Mouse (Mus musculus): ENCODE results near the gene Skp1a. TPM values are rescaled to one million over a fixed set of nuclear protein-coding genes. Genes with fewer than 3 reads are reported as not detected.
"Not testable (repeated sequence)": the region's sequence is repeated elsewhere in the genome, so short reads cannot be mapped to it uniquely, and the experiment has no call there.

Skp1a gene
- 100 to 1,000 TPM; 239 to 266 TPM for total RNA-seq (2021)

GRCm38 (mm10) chr11:52231606-52232541, at the start of gene Skp1a:
Gene Skp1a, plus strand, starts transcription at chr11:52231995.
- peak; percentile 95 to 96 for DNase-seq
- intact Hi-C loops (cut with DNase I): no loop called here

GRCm38 (mm10) chr11:52196496-52197023, 35.2 kb upstream of the Skp1a start:
- DNase-seq; intact Hi-C loops (cut with DNase I): not testable (repeated sequence)

GRCm38 (mm10) chr11:52213887-52214286, 17.9 kb upstream of the Skp1a start, which contains the start of gene Olfr1371:
Gene Olfr1371, minus strand, starts transcription at chr11:52213987.
- intact Hi-C loops (cut with DNase I): no loop called here
- DNase-seq: no peak

GRCm38 (mm10) chr11:52220282-52220681, 11.5 kb upstream of the Skp1a start:
- peak; percentile 69 to 84 for DNase-seq
- intact Hi-C loops (cut with DNase I): loop anchor here (1.0 to 5.0 kb wide), 3 partner anchors 77 to 403 kb away; no protein-coding TSS in a partner anchor

GRCm38 (mm10) chr11:52221921-52222320, 9.9 kb upstream of the Skp1a start:
- intact Hi-C loops (cut with DNase I): loop anchor here (5.0 kb wide), 1 partner anchor 405 kb away; no protein-coding TSS in a partner anchor

GRCm38 (mm10) chr11:52222891-52223290, 8.9 kb upstream of the Skp1a start:
- intact Hi-C loops (cut with DNase I): loop anchor here (5.0 kb wide), 1 partner anchor 406 kb away; no protein-coding TSS in a partner anchor
- no peak for DNase-seq

More at GRCm38 (mm10) chr11:52221921-52222320, 9.9 kb upstream of the Skp1a start:
- not testable (repeated sequence) for DNase-seq

GRCm38 (mm10) chr11:52223968-52224682, 7.7 kb upstream of the Skp1a start:
- intact Hi-C loops (cut with DNase I): loop anchor here (5.0 kb wide), 1 partner anchor 407 kb away; no protein-coding TSS in a partner anchor
- DNase-seq: peak; percentile 29

- intact Hi-C loops (cut with DNase I): no loop called here
- DNase-seq: no peak
Measured at GRCm38 (mm10) chr11:52225986-52226599, 5.7 kb upstream of the Skp1a start.

GRCm38 (mm10) chr11:52227053-52227452, 4.7 kb upstream of the Skp1a start:
- no peak for DNase-seq
- intact Hi-C loops (cut with DNase I): no loop called here

- no peak for DNase-seq
- intact Hi-C loops (cut with DNase I): no loop called here
Measured at GRCm38 (mm10) chr11:52227466-52228226, 4.1 kb upstream of the Skp1a start.

- intact Hi-C loops (cut with DNase I): no loop called here
- no peak for DNase-seq
Measured at GRCm38 (mm10) chr11:52228722-52229448, 2.9 kb upstream of the Skp1a start.

- no peak for DNase-seq
Measured at GRCm38 (mm10) chr11:52230694-52231093, 1.1 kb upstream of the Skp1a start.

GRCm38 (mm10) chr11:52233043-52233653, 1.4 kb downstream of the Skp1a start:
- intact Hi-C loops (cut with DNase I): no loop called here
- DNase-seq: no peak

More at GRCm38 (mm10) chr11:52230694-52231093, 1.1 kb upstream of the Skp1a start:
- intact Hi-C loops (cut with DNase I): no loop called here

- no peak for DNase-seq
- intact Hi-C loops (cut with DNase I): no loop called here
Measured at GRCm38 (mm10) chr11:52233906-52234305, 2.1 kb downstream of the Skp1a start.

- no peak for DNase-seq
- intact Hi-C loops (cut with DNase I): no loop called here
Measured at GRCm38 (mm10) chr11:52234509-52234908, 2.7 kb downstream of the Skp1a start.

GRCm38 (mm10) chr11:52240898-52241542, 9.2 kb downstream of the Skp1a start:
- intact Hi-C loops (cut with DNase I): no loop called here
- DNase-seq: no peak

GRCm38 (mm10) chr11:52249452-52249851, 17.7 kb downstream of the Skp1a start:
- DNase-seq: no peak
- intact Hi-C loops (cut with DNase I): no loop called here

- DNase-seq: no peak
- intact Hi-C loops (cut with DNase I): no loop called here
Measured at GRCm38 (mm10) chr11:52251770-52252169, 20.0 kb downstream of the Skp1a start.
